Mouse (Mus musculus): ENCODE measurements around the gene Gfod1. TPM values are rescaled to one million over a fixed set of nuclear protein-coding genes. Genes with fewer than 3 reads are reported as not detected.

Gene Gfod1
- 0.32 and 1.1 TPM in 2 replicates for polyA plus RNA-seq (2012; ENCODE audit: low replicate concordance)

GRCm38 (mm10) chr13:43304018-43304431, at the start of gene Gfod1:
Gene Gfod1 (minus strand): TSS chr13:43304172.

GRCm38 (mm10) chr13:43171020-43171710, 132.8 kb downstream of the Gfod1 start, which contains the start of gene Tbc1d7:
Gene Tbc1d7 (minus strand): TSS chr13:43171501.

Other genes with a start within 250 kb of the Gfod1 start
- gene Tbc1d7, start 132.7 kb downstream of the Gfod1 start, polyA plus RNA-seq (2012; ENCODE audit: low replicate concordance), result 2.8 and 4.1 TPM in 2 replicates
- gene Sirt5, start 61.3 kb upstream of the Gfod1 start, polyA plus RNA-seq (2012; ENCODE audit: low replicate concordance), result 1.8 and 3.2 TPM in 2 replicates
- 176 and 231 TPM in 2 replicates for gene Nol7, start 94.2 kb upstream of the Gfod1 start, polyA plus RNA-seq (2012; ENCODE audit: low replicate concordance)
- gene Ranbp9, start 177.1 kb upstream of the Gfod1 start, polyA plus RNA-seq (2012; ENCODE audit: low replicate concordance), result 34.0 and 70.0 TPM in 2 replicates

All from leukemia stem cell, adult 10-12 weeks (primary cell).